Mouse (Mus musculus): ENCODE measurements around the gene Odf4. TPM values are rescaled to one million over a fixed set of nuclear protein-coding genes. Genes with fewer than 3 reads are reported as not detected.
A peak's percentile ranks its signal among the peaks of the same experiment; 100 is the strongest.
"Not testable (repeated sequence)": the region's sequence is repeated elsewhere in the genome, so short reads cannot be mapped to it uniquely, and the experiment has no call there.

Odf4 gene
- polyA plus RNA-seq, 1 experiment, result 0.24 TPM

- Histone ChIP-seq H3K27ac (ENCODE audit: control insufficient read depth, insufficient read depth, low read length) (no peak overlapping the region), H3K27me3 (ENCODE audit: control insufficient read depth, insufficient read depth, low read length) (no peaks in the 10 kb centered on the region), H3K4me1 (replicated peaks; ENCODE audit: control insufficient read depth, insufficient read depth, low read length) (peaks cover 2% of the 10 kb centered on the region; the same call in 1 of the 2 replicates), H3K36me3 (ENCODE audit: control insufficient read depth, insufficient read depth, low read length) (no peaks in the 10 kb centered on the region), H3K4me3 (ENCODE audit: control insufficient read depth, insufficient read depth, low read length) (no peak overlapping the region)
- TF ChIP-seq CTCF (IDR thresholded peaks at IDR 0.05; ENCODE audit: borderline replicate concordance, control insufficient read depth, extremely low read depth, insufficient read depth, low read length, poor library complexity) (no peak), POLR2A (IDR thresholded peaks at IDR 0.05; ENCODE audit: control insufficient read depth, extremely low read depth, insufficient read depth, low read length, poor library complexity) (no peak)
- WGBS, result 69% methylated on average over 4 of the region's 4 CpGs
- DNase-seq, result no peak
Measured at GRCm38 (mm10) chr11:68940516-68940915, 13.6 kb upstream of the Odf4 start.

- WGBS, result 1% methylated on average over 16 of the region's 16 CpGs
- peak; percentile 87 for DNase-seq
- H3K27ac ChIP-seq (ENCODE audit: control insufficient read depth, insufficient read depth, low read length), result no peak overlapping the region
Measured at GRCm38 (mm10) chr11:68939451-68940304, 12.8 kb upstream of the Odf4 start.

GRCm38 (mm10) chr11:68936951-68937350 is 10.1 kb upstream of the Odf4 start:
- H3K4me1 ChIP-seq (replicated peaks; ENCODE audit: control insufficient read depth, insufficient read depth, low read length); DNase-seq; H3K27me3 ChIP-seq (ENCODE audit: control insufficient read depth, insufficient read depth, low read length); H3K27ac ChIP-seq (ENCODE audit: control insufficient read depth, insufficient read depth, low read length); H3K36me3 ChIP-seq (ENCODE audit: control insufficient read depth, insufficient read depth, low read length); H3K4me3 ChIP-seq (ENCODE audit: control insufficient read depth, insufficient read depth, low read length): not testable (repeated sequence)
- WGBS, result 94% methylated on average over 4 of the region's 4 CpGs

More at GRCm38 (mm10) chr11:68939451-68940304, 12.8 kb upstream of the Odf4 start:
- Histone ChIP-seq H3K36me3 (ENCODE audit: control insufficient read depth, insufficient read depth, low read length) (no peaks in the 10 kb centered on the region), H3K4me3 (ENCODE audit: control insufficient read depth, insufficient read depth, low read length) (peak overlapping the region; percentile 34), H3K4me1 (replicated peaks; ENCODE audit: control insufficient read depth, insufficient read depth, low read length) (peaks cover 2% of the 10 kb centered on the region; the same call in 1 of the 2 replicates), H3K27me3 (ENCODE audit: control insufficient read depth, insufficient read depth, low read length) (no peaks in the 10 kb centered on the region)
- TF ChIP-seq CTCF (IDR thresholded peaks at IDR 0.05; ENCODE audit: borderline replicate concordance, control insufficient read depth, extremely low read depth, insufficient read depth, low read length, poor library complexity) (no peak), POLR2A (IDR thresholded peaks at IDR 0.05; ENCODE audit: control insufficient read depth, extremely low read depth, insufficient read depth, low read length, poor library complexity) (peak; percentile 60; the same call in 1 of the 2 replicates)

GRCm38 (mm10) chr11:68933885-68934507 is 7.1 kb upstream of the Odf4 start:
- H3K36me3 ChIP-seq (ENCODE audit: control insufficient read depth, insufficient read depth, low read length), result no peaks in the 10 kb centered on the region

GRCm38 (mm10) chr11:68929947-68930346 is 3.1 kb upstream of the Odf4 start:
- TF ChIP-seq CTCF (IDR thresholded peaks at IDR 0.05; ENCODE audit: borderline replicate concordance, control insufficient read depth, extremely low read depth, insufficient read depth, low read length, poor library complexity) (no peak), POLR2A (IDR thresholded peaks at IDR 0.05; ENCODE audit: control insufficient read depth, extremely low read depth, insufficient read depth, low read length, poor library complexity) (no peak)
- H3K4me1 ChIP-seq (replicated peaks; ENCODE audit: control insufficient read depth, insufficient read depth, low read length), result no peaks in the 10 kb centered on the region
- H3K27ac ChIP-seq (ENCODE audit: control insufficient read depth, insufficient read depth, low read length), result no peak overlapping the region
- WGBS, result 84% methylated on average over 6 of the region's 6 CpGs
- no peaks in the 10 kb centered on the region for H3K27me3 ChIP-seq (ENCODE audit: control insufficient read depth, insufficient read depth, low read length)
- no peaks in the 10 kb centered on the region for H3K36me3 ChIP-seq (ENCODE audit: control insufficient read depth, insufficient read depth, low read length)
- no peak overlapping the region for H3K4me3 ChIP-seq (ENCODE audit: control insufficient read depth, insufficient read depth, low read length)
- no peak for DNase-seq

More at GRCm38 (mm10) chr11:68933885-68934507, 7.1 kb upstream of the Odf4 start:
- H3K27me3 ChIP-seq (ENCODE audit: control insufficient read depth, insufficient read depth, low read length), result no peaks in the 10 kb centered on the region
- no peak for DNase-seq
- 88% methylated on average over 5 of the region's 5 CpGs for WGBS
- H3K4me3 ChIP-seq (ENCODE audit: control insufficient read depth, insufficient read depth, low read length), result no peak overlapping the region
- TF ChIP-seq POLR2A (IDR thresholded peaks at IDR 0.05; ENCODE audit: control insufficient read depth, extremely low read depth, insufficient read depth, low read length, poor library complexity), result no peak
- TF ChIP-seq CTCF (IDR thresholded peaks at IDR 0.05; ENCODE audit: borderline replicate concordance, control insufficient read depth, extremely low read depth, insufficient read depth, low read length, poor library complexity), result no peak
- H3K4me1 ChIP-seq (replicated peaks; ENCODE audit: control insufficient read depth, insufficient read depth, low read length), result no peaks in the 10 kb centered on the region
- no peak overlapping the region for H3K27ac ChIP-seq (ENCODE audit: control insufficient read depth, insufficient read depth, low read length)

- no peak overlapping the region for H3K27ac ChIP-seq (ENCODE audit: control insufficient read depth, insufficient read depth, low read length)
- H3K27me3 ChIP-seq (ENCODE audit: control insufficient read depth, insufficient read depth, low read length), result no peaks in the 10 kb centered on the region
- peaks cover 5% of the 10 kb centered on the region for H3K4me1 ChIP-seq (replicated peaks; ENCODE audit: control insufficient read depth, insufficient read depth, low read length)
- no peak for DNase-seq
- H3K36me3 ChIP-seq (ENCODE audit: control insufficient read depth, insufficient read depth, low read length), result no peaks in the 10 kb centered on the region
- TF ChIP-seq CTCF (IDR thresholded peaks at IDR 0.05; ENCODE audit: borderline replicate concordance, control insufficient read depth, extremely low read depth, insufficient read depth, low read length, poor library complexity) (no peak), POLR2A (IDR thresholded peaks at IDR 0.05; ENCODE audit: control insufficient read depth, extremely low read depth, insufficient read depth, low read length, poor library complexity) (no peak)
- 89% methylated on average over 2 of the region's 2 CpGs for WGBS
- no peak overlapping the region for H3K4me3 ChIP-seq (ENCODE audit: control insufficient read depth, insufficient read depth, low read length)
Measured at GRCm38 (mm10) chr11:68924749-68925148, 2.1 kb downstream of the Odf4 start.
